Mouse (Mus musculus): ENCODE data around the gene Stambpl1. TPM values are rescaled to one million over a fixed set of nuclear protein-coding genes. Genes with fewer than 3 reads are reported as not detected.
"Not testable (repeated sequence)": the region's sequence is repeated elsewhere in the genome, so short reads cannot be mapped to it uniquely, and the experiment has no call there.

Gene Stambpl1
- total and polyA plus RNA-seq, 2 experiments from 2014 or later = 19.3 to 31.4 TPM

DNA sequence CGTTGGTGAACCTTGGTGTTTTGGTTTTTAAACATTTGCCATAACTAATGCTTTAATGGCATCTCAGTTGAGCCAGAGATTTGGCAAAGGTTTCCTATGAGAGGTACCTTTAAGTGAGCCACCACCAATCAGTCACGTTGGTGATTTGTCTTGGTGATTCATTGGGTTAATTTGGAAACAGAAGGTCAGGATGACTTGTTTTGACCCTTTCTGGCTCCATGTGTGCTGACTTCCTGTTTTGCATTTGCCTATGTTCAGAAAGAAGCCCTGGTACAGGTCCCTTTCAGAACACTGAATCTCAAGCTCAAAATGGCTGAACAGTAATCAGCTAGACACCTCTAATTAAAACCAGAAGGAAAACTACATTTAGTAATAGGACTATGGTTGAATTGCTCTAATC, 7.5 kb downstream of the Stambpl1 start:
- Histone ChIP-seq H3K9me3 (ENCODE audit: low read length) (no peaks in the 10 kb centered on the region), H3K4me3 (ENCODE audit: low read depth, low read length) (no peak overlapping the region), H3K4me1 (ENCODE audit: insufficient read depth, low read length) (no peaks in the 10 kb centered on the region), H3K27me3 (ENCODE audit: insufficient read depth, low read length) (no peaks in the 10 kb centered on the region), H3K27ac (ENCODE audit: low read depth, low read length) (no peak overlapping the region), H3K4me2 (ENCODE audit: low read depth, low read length, poor library complexity, severe bottlenecking) (no peak overlapping the region), H3K9ac (replicated peaks; ENCODE audit: low read length, poor library complexity, severe bottlenecking) (no peak overlapping the region), H3K36me3 (ENCODE audit: insufficient read depth, low read length) (no peaks in the 10 kb centered on the region)
- no peak for DNase-seq (ENCODE audit: low spot score)
- TF ChIP-seq CTCF (IDR thresholded peaks at IDR 0.05) = no peak
- ATAC-seq (ENCODE audit: low FRiP score) = no peak
- 84% methylated on average over 2 of the region's 2 CpGs for WGBS

GRCm38 (mm10) chr19:34202668-34203067, 10.6 kb downstream of the Stambpl1 start:
- no peak for TF ChIP-seq CTCF (IDR thresholded peaks at IDR 0.05)
- no peaks in the 10 kb centered on the region for H3K36me3 ChIP-seq (ENCODE audit: insufficient read depth, low read length)
- H3K9me3 ChIP-seq (ENCODE audit: low read length) = no peaks in the 10 kb centered on the region
- H3K4me2 ChIP-seq (ENCODE audit: low read depth, low read length, poor library complexity, severe bottlenecking) = no peak overlapping the region
- WGBS = 87% methylated on average over 2 of the region's 2 CpGs
- H3K4me1 ChIP-seq (ENCODE audit: insufficient read depth, low read length) = no peaks in the 10 kb centered on the region
- no peak overlapping the region for H3K4me3 ChIP-seq (ENCODE audit: low read depth, low read length)
- DNase-seq (ENCODE audit: low spot score) (no peak), ATAC-seq (ENCODE audit: low FRiP score) (no peak)
- no peak overlapping the region for H3K27ac ChIP-seq (ENCODE audit: low read depth, low read length)
- H3K27me3 ChIP-seq (ENCODE audit: insufficient read depth, low read length) = no peaks in the 10 kb centered on the region
- no peak overlapping the region for H3K9ac ChIP-seq (replicated peaks; ENCODE audit: low read length, poor library complexity, severe bottlenecking)

GRCm38 (mm10) chr19:34206128-34206527, 14.1 kb downstream of the Stambpl1 start:
- H3K4me1 ChIP-seq (ENCODE audit: insufficient read depth, low read length); DNase-seq (ENCODE audit: low spot score); H3K27ac ChIP-seq (ENCODE audit: low read depth, low read length); H3K27me3 ChIP-seq (ENCODE audit: insufficient read depth, low read length); H3K9me3 ChIP-seq (ENCODE audit: low read length); H3K4me2 ChIP-seq (ENCODE audit: low read depth, low read length, poor library complexity, severe bottlenecking); H3K4me3 ChIP-seq (ENCODE audit: low read depth, low read length); H3K9ac ChIP-seq (replicated peaks; ENCODE audit: low read length, poor library complexity, severe bottlenecking); H3K36me3 ChIP-seq (ENCODE audit: insufficient read depth, low read length); ATAC-seq (ENCODE audit: low FRiP score): not testable (repeated sequence)
- 69% methylated on average over 3 of the region's 4 CpGs for WGBS

- no peaks in the 10 kb centered on the region for H3K36me3 ChIP-seq (ENCODE audit: insufficient read depth, low read length)
- no peaks in the 10 kb centered on the region for H3K4me1 ChIP-seq (ENCODE audit: insufficient read depth, low read length)
- ATAC-seq (ENCODE audit: low FRiP score) = no peak
- WGBS = 91% methylated on average over 8 of the region's 8 CpGs
- H3K27ac ChIP-seq (ENCODE audit: low read depth, low read length) = no peak overlapping the region
- TF ChIP-seq CTCF (IDR thresholded peaks at IDR 0.05) = no peak
- H3K9ac ChIP-seq (replicated peaks; ENCODE audit: low read length, poor library complexity, severe bottlenecking) = no peak overlapping the region
- H3K4me2 ChIP-seq (ENCODE audit: low read depth, low read length, poor library complexity, severe bottlenecking) = no peak overlapping the region
- no peaks in the 10 kb centered on the region for H3K9me3 ChIP-seq (ENCODE audit: low read length)
- H3K4me3 ChIP-seq (ENCODE audit: low read depth, low read length) = no peak overlapping the region
- H3K27me3 ChIP-seq (ENCODE audit: insufficient read depth, low read length) = no peaks in the 10 kb centered on the region
- DNase-seq (ENCODE audit: low spot score) = no peak
Observed at GRCm38 (mm10) chr19:34206760-34207440, 14.9 kb downstream of the Stambpl1 start.

- Histone ChIP-seq H3K36me3 (ENCODE audit: insufficient read depth, low read length) (no peaks in the 10 kb centered on the region), H3K4me2 (ENCODE audit: low read depth, low read length, poor library complexity, severe bottlenecking) (no peak overlapping the region), H3K9me3 (ENCODE audit: low read length) (no peaks in the 10 kb centered on the region), H3K9ac (replicated peaks; ENCODE audit: low read length, poor library complexity, severe bottlenecking) (no peak overlapping the region), H3K4me1 (ENCODE audit: insufficient read depth, low read length) (no peaks in the 10 kb centered on the region), H3K27ac (ENCODE audit: low read depth, low read length) (no peak overlapping the region), H3K27me3 (ENCODE audit: insufficient read depth, low read length) (no peaks in the 10 kb centered on the region), H3K4me3 (ENCODE audit: low read depth, low read length) (no peak overlapping the region)
- WGBS = 89% methylated on average over 3 of the region's 3 CpGs
- TF ChIP-seq CTCF (IDR thresholded peaks at IDR 0.05) = no peak
- ATAC-seq (ENCODE audit: low FRiP score) (no peak), DNase-seq (ENCODE audit: low spot score) (no peak)
Observed at GRCm38 (mm10) chr19:34209031-34209430, 17.0 kb downstream of the Stambpl1 start.

- Histone ChIP-seq H3K27me3 (ENCODE audit: insufficient read depth, low read length) (no peaks in the 10 kb centered on the region), H3K9me3 (ENCODE audit: low read length) (no peaks in the 10 kb centered on the region), H3K4me3 (ENCODE audit: low read depth, low read length) (no peak overlapping the region), H3K4me1 (ENCODE audit: insufficient read depth, low read length) (no peaks in the 10 kb centered on the region), H3K4me2 (ENCODE audit: low read depth, low read length, poor library complexity, severe bottlenecking) (no peak overlapping the region), H3K36me3 (ENCODE audit: insufficient read depth, low read length) (no peaks in the 10 kb centered on the region), H3K27ac (ENCODE audit: low read depth, low read length) (no peak overlapping the region), H3K9ac (replicated peaks; ENCODE audit: low read length, poor library complexity, severe bottlenecking) (no peak overlapping the region)
- TF ChIP-seq CTCF (IDR thresholded peaks at IDR 0.05) = no peak
- no peak for DNase-seq (ENCODE audit: low spot score)
- 88% methylated on average over 8 of the region's 8 CpGs for WGBS
- ATAC-seq (ENCODE audit: low FRiP score) = no peak
Observed at GRCm38 (mm10) chr19:34209930-34210581, 18.0 kb downstream of the Stambpl1 start.
